Mouse (Mus musculus): ENCODE measurements at regions not wholly inside any gene's neighbourhood (a gene's known extent, or its start where the extent isn't known, plus 50 kb on each side); places are given as distances from the start of the nearest gene placed in this dataset.

- Histone ChIP-seq H3K4me1 (ENCODE audit: control insufficient read depth, insufficient read depth, low read length) (peaks cover 5% of the 10 kb centered on the region; the same call in 1 of the 2 replicates), H3K4me3 (replicated peaks; ENCODE audit: extremely low read depth, low read depth, low read length) (no peak overlapping the region)
- 80% methylated on average over 3 of the region's 3 CpGs for WGBS
- DNase-seq = no peak
- no peak for TF ChIP-seq POLR2A (IDR thresholded peaks at IDR 0.05; ENCODE audit: borderline replicate concordance, extremely low read depth, low read depth, low read length)
- no peak for TF ChIP-seq CTCF (IDR thresholded peaks at IDR 0.05; ENCODE audit: insufficient read depth, low read length)
Measured at GRCm38 (mm10) chr9:116311364-116311763, 136.2 kb upstream of the Tgfbr2 start.

DNA sequence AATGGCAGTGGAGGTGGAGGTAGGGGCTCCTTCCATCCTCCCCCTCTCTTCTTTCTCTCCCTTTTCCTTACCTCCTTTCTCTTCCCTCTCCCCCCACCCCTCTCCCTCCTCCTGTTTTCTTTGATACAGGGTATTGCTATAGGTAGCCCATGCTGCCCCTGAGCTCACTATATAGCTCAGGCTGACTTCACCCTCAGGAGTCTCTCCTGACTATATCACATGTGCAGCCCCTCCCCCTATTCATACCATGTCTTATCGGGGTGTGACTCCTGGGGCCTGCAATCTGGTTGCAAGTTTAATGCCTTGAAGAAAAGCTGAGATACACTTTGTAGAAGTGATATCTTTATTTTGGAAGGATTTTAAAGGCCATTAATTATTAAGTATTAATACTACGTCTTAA is 126.4 kb upstream of the Tgfbr2 start:
- no peak for DNase-seq
- TF ChIP-seq POLR2A (IDR thresholded peaks at IDR 0.05; ENCODE audit: borderline replicate concordance, extremely low read depth, low read depth, low read length) (no peak), CTCF (IDR thresholded peaks at IDR 0.05; ENCODE audit: insufficient read depth, low read length) (no peak)
- 77% methylated on average over 2 of the region's 2 CpGs for WGBS
- H3K4me1 ChIP-seq (ENCODE audit: control insufficient read depth, insufficient read depth, low read length) = no peaks in the 10 kb centered on the region
- H3K4me3 ChIP-seq (replicated peaks; ENCODE audit: extremely low read depth, low read depth, low read length) = no peak overlapping the region

GRCm38 (mm10) chr9:116298791-116299190 is 123.6 kb upstream of the Tgfbr2 start:
- 91% methylated on average over 4 of the region's 4 CpGs for WGBS
- Histone ChIP-seq H3K4me1 (ENCODE audit: control insufficient read depth, insufficient read depth, low read length) (peaks cover 3% of the 10 kb centered on the region; the same call in 1 of the 2 replicates), H3K4me3 (replicated peaks; ENCODE audit: extremely low read depth, low read depth, low read length) (no peak overlapping the region)
- DNase-seq = no peak
- TF ChIP-seq POLR2A (IDR thresholded peaks at IDR 0.05; ENCODE audit: borderline replicate concordance, extremely low read depth, low read depth, low read length) (no peak), CTCF (IDR thresholded peaks at IDR 0.05; ENCODE audit: insufficient read depth, low read length) (no peak)

GRCm38 (mm10) chr9:116296349-116296748 is 121.2 kb upstream of the Tgfbr2 start:
- 72% methylated on average over 7 of the region's 7 CpGs for WGBS
- TF ChIP-seq CTCF (IDR thresholded peaks at IDR 0.05; ENCODE audit: insufficient read depth, low read length) (no peak), POLR2A (IDR thresholded peaks at IDR 0.05; ENCODE audit: borderline replicate concordance, extremely low read depth, low read depth, low read length) (no peak)
- Histone ChIP-seq H3K4me1 (ENCODE audit: control insufficient read depth, insufficient read depth, low read length) (peaks cover 3% of the 10 kb centered on the region; the same call in 1 of the 2 replicates), H3K4me3 (replicated peaks; ENCODE audit: extremely low read depth, low read depth, low read length) (no peak overlapping the region)
- no peak for DNase-seq

DNA sequence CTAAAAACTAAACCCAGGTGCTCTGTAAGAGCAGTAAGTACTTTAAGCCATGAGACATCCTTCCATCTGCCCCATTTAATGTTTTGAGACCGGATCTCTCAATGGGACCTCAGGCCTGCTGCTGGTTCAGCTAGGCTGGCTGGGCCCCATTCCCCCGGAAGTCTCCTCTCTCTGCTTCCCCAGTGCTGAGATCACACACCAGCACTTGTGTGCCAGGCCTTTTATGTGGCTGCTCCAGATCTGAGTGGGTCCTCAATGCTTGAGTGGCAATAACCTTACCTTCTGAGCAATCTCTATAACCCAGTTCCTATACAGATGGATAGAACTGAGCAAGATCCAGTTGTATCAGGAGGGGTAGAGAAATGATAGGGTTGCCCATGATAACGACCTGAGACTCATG is 118.9 kb upstream of the Tgfbr2 start:
- TF ChIP-seq CTCF (IDR thresholded peaks at IDR 0.05; ENCODE audit: insufficient read depth, low read length) (no peak), POLR2A (IDR thresholded peaks at IDR 0.05; ENCODE audit: borderline replicate concordance, extremely low read depth, low read depth, low read length) (no peak)
- H3K4me3 ChIP-seq (replicated peaks; ENCODE audit: extremely low read depth, low read depth, low read length) = no peak overlapping the region
- no peak for DNase-seq
- 61% methylated on average over 3 of the region's 3 CpGs for WGBS
- peaks cover 3% of the 10 kb centered on the region; the same call in 1 of the 2 replicates for H3K4me1 ChIP-seq (ENCODE audit: control insufficient read depth, insufficient read depth, low read length)

GRCm38 (mm10) chr9:116293110-116293509 is 118.0 kb upstream of the Tgfbr2 start:
- no peak overlapping the region for H3K4me3 ChIP-seq (replicated peaks; ENCODE audit: extremely low read depth, low read depth, low read length)
- TF ChIP-seq POLR2A (IDR thresholded peaks at IDR 0.05; ENCODE audit: borderline replicate concordance, extremely low read depth, low read depth, low read length) (no peak), CTCF (IDR thresholded peaks at IDR 0.05; ENCODE audit: insufficient read depth, low read length) (no peak)
- no peak for DNase-seq
- peaks cover 3% of the 10 kb centered on the region; the same call in 1 of the 2 replicates for H3K4me1 ChIP-seq (ENCODE audit: control insufficient read depth, insufficient read depth, low read length)
- WGBS = 39% methylated on average over 6 of the region's 6 CpGs

DNA sequence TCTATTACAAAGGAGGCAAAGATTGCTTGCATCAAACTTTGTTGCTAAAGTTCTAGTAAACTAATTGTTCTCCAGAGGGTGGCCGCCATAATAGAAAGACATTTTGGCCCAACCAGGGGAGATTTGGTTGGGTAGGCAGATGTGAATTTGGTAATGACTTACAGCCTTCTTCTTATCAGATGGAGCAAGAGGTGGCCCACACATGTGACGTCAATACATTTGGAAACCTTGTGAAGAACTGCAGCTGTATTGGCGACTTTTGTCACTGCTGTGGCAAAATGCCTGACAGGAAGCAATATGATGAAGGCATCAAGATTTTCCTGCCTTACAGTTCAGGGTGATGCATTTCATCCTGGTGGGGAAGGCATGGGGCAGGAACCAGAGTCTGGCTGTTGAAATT is 116.5 kb upstream of the Tgfbr2 start:
- TF ChIP-seq CTCF (IDR thresholded peaks at IDR 0.05; ENCODE audit: insufficient read depth, low read length) (no peak), POLR2A (IDR thresholded peaks at IDR 0.05; ENCODE audit: borderline replicate concordance, extremely low read depth, low read depth, low read length) (no peak)
- no peak for DNase-seq
- Histone ChIP-seq H3K4me3 (replicated peaks; ENCODE audit: extremely low read depth, low read depth, low read length) (no peak overlapping the region), H3K4me1 (ENCODE audit: control insufficient read depth, insufficient read depth, low read length) (peaks cover 3% of the 10 kb centered on the region; the same call in 1 of the 2 replicates)
- whole genome bisulfite sequencing = 82% methylated on average over 3 of the region's 3 CpGs

DNA sequence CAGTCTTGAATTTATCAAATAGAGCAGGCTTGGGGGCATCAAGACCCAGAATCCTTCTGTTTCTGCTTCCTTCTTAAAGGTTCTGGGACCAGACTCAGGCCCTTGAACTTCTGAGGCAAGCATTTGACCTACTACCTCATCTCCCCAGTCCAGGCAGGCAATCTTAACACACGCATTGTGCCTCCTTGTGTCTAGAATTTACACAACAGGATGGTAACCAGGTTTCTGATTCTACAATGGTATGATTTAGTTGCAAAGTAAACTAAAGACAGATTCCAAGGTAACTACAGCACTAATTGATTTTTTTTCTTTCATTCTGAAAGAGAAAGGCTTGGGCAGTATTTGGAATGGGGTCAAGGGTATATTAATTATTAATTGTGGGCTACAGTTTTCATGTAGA is 115.7 kb upstream of the Tgfbr2 start:
- WGBS = 66% methylated on average over 1 of the region's 1 CpGs
- DNase-seq = no peak
- Histone ChIP-seq H3K4me1 (ENCODE audit: control insufficient read depth, insufficient read depth, low read length) (peaks cover 3% of the 10 kb centered on the region; the same call in 1 of the 2 replicates), H3K4me3 (replicated peaks; ENCODE audit: extremely low read depth, low read depth, low read length) (no peak overlapping the region)
- TF ChIP-seq CTCF (IDR thresholded peaks at IDR 0.05; ENCODE audit: insufficient read depth, low read length) (no peak), POLR2A (IDR thresholded peaks at IDR 0.05; ENCODE audit: borderline replicate concordance, extremely low read depth, low read depth, low read length) (no peak)

- Histone ChIP-seq H3K4me3 (replicated peaks; ENCODE audit: extremely low read depth, low read depth, low read length) (no peak overlapping the region), H3K4me1 (ENCODE audit: control insufficient read depth, insufficient read depth, low read length) (no peaks in the 10 kb centered on the region; the same call in 1 of the 2 replicates)
- TF ChIP-seq POLR2A (IDR thresholded peaks at IDR 0.05; ENCODE audit: borderline replicate concordance, extremely low read depth, low read depth, low read length) = no peak
- TF ChIP-seq CTCF (IDR thresholded peaks at IDR 0.05; ENCODE audit: insufficient read depth, low read length) = no peak
- WGBS = 78% methylated on average over 11 of the region's 11 CpGs
- DNase-seq = no peak
Measured at GRCm38 (mm10) chr9:116285691-116286431, 110.7 kb upstream of the Tgfbr2 start.

Measured in lung, adult 2 months (tissue).